Mouse (Mus musculus) liver, adult 2 months (tissue): ENCODE measurements around the gene Runx2.

Source experiments
- CTCF ChIP-seq: fragments of 200-500 bp; IDR thresholded peaks from 2 replicates; pipeline ENCODE4 v1.5.1; 2011; ENCODE audit warnings: low read depth, low read length, control low read depth
- POLR2A ChIP-seq: fragments of 200-500 bp; IDR thresholded peaks from 2 replicates; pipeline ENCODE4 v1.6.1; 2011; ENCODE audit warnings: low read length, control low read depth; ENCODE audit not compliant: insufficient read depth; ENCODE audit errors: extremely low read depth

- no peak for TF ChIP-seq CTCF
- TF ChIP-seq POLR2A, result no peak
Observed at GRCm38 (mm10) chr17:44560016-44560415, 254.6 kb downstream of the Runx2 start.
